Mouse (Mus musculus) hindbrain, postnatal 0 days (tissue): Measurements from ENCODE around the gene Nde1. TPM values are rescaled to one million over a fixed set of nuclear protein-coding genes. Genes with fewer than 3 reads are reported as not detected.

Experiments
- ATAC-seq: fragments of 200-750 bp; cut with Nextera tagmentation; 2 replicates; pipeline ENCODE4 v1.8.0; 2017; ENCODE audit warnings: mild to moderate bottlenecking, moderate TSS enrichment, moderate library complexity
- DNase-seq: peaks from one replicate; pipeline ENCODE4 v3.0.0-alpha.2; 2015; ENCODE audit warnings: low spot score
- H3K27ac ChIP-seq: fragments of 300-500 bp; sonication (generic); 2 replicates; pipeline ENCODE4 v1.5.1; 2014; ENCODE audit warnings: mild to moderate bottlenecking
- H3K27me3 ChIP-seq: fragments of 300-500 bp; sonication (generic); 2 replicates; pipeline ENCODE4 v1.6.1; 2014; ENCODE audit warnings: low read length, mixed read lengths; ENCODE audit not compliant: insufficient read depth
- H3K36me3 ChIP-seq: fragments of 300-500 bp; sonication (generic); 2 replicates; pipeline ENCODE4 v1.6.1; 2014; ENCODE audit warnings: low read length, mixed read lengths; ENCODE audit not compliant: insufficient read depth
- H3K4me1 ChIP-seq: fragments of 300-500 bp; sonication (generic); 2 replicates; pipeline ENCODE4 v1.6.1; 2014; ENCODE audit warnings: antibody characterized with exemption, low read length, mixed read lengths; ENCODE audit not compliant: insufficient read depth
- H3K4me2 ChIP-seq: fragments of 300-500 bp; sonication (generic); 2 replicates; pipeline ENCODE4 v1.6.1; 2014; ENCODE audit warnings: low read depth, mild to moderate bottlenecking, low read length, moderate library complexity, mixed read lengths
- H3K4me3 ChIP-seq: fragments of 300-500 bp; sonication (generic); 2 replicates; pipeline ENCODE4 v1.5.1; 2014; ENCODE audit warnings: low read length
- H3K9ac ChIP-seq: fragments of 300-500 bp; sonication (generic); replicated peaks from 2 replicates; pipeline ENCODE4 v1.6.1; 2014; ENCODE audit warnings: mild to moderate bottlenecking, low read length, moderate library complexity, mixed read lengths
- H3K9me3 ChIP-seq: fragments of 300-500 bp; sonication (generic); 2 replicates; pipeline ENCODE4 v1.6.1; 2016; ENCODE audit warnings: low read length, mixed read lengths
- CTCF ChIP-seq: IDR thresholded peaks from 2 replicates; pipeline ENCODE4 v1.5.1; 2016; ENCODE audit warnings: antibody characterized with exemption, control low read depth, low read depth
- WGBS: fragments of 180-500 bp; shearing (Covaris S2); extraction: QIAGEN DNeasy Blood & Tissue Kit; methylation state at CpG from one replicate; pipeline ENCODE4 v1.1.7; 2014; 5-methylcytosine and 5-hydroxymethylcytosine counted together
- polyA plus RNA-seq: library from polyadenylated mRNA; unstranded; fragments of >200 nt; fragmentation: Nextera tagmentation; extraction: Ambion mirVana; gene quantifications from 2 replicates; pipeline ENCODE4 v1.2.1, GENCODE M21; 2015
- total RNA-seq: library from RNA; depleted of rRNA; stranded (reverse); fragments of >200 nt; gene quantifications from 2 replicates; pipeline ENCODE4 v1.2.3, GENCODE M21; 2014

Gene Nde1
- total and polyA plus RNA-seq, 2 experiments from 2014 or later = 25.3 to 26.5 TPM

GRCm38 (mm10) chr16:14180163-14180733 lies 17.2 kb downstream of the Nde1 start:
- Histone ChIP-seq H3K36me3 (0 out of 2 replicates have a peak, but pooled peaks cover 3% of the 10 kb centered on the region), H3K27ac (no peak overlapping the region), H3K27me3 (no peaks in the 10 kb centered on the region), H3K4me3 (no peak overlapping the region), H3K9me3 (no peaks in the 10 kb centered on the region), H3K4me1 (no peaks in the 10 kb centered on the region), H3K9ac (no peak overlapping the region), H3K4me2 (no peak overlapping the region)
- WGBS = 84% methylated on average over 6 of the region's 6 CpGs
- no peak for TF ChIP-seq CTCF
- DNase-seq = no peak
- ATAC-seq = no peak

- H3K27ac ChIP-seq = no peak overlapping the region
- TF ChIP-seq CTCF = no peak
- H3K36me3 ChIP-seq = no peaks in the 10 kb centered on the region
- 80% methylated on average over 5 of the region's 5 CpGs for WGBS
- DNase-seq (no peak), ATAC-seq (no peak)
- H3K9me3 ChIP-seq = no peaks in the 10 kb centered on the region
- no peaks in the 10 kb centered on the region for H3K4me1 ChIP-seq
- H3K9ac ChIP-seq = no peak overlapping the region
- H3K4me2 ChIP-seq = no peak overlapping the region
- H3K4me3 ChIP-seq = no peak overlapping the region
- no peaks in the 10 kb centered on the region for H3K27me3 ChIP-seq
These were observed 19.3 kb downstream of the Nde1 start for GRCm38 (mm10) chr16:14182360-14182759.

GRCm38 (mm10) chr16:14183856-14184255 lies 20.8 kb downstream of the Nde1 start:
- WGBS = 67% methylated on average over 1 of the region's 1 CpGs
- H3K36me3 ChIP-seq = no peaks in the 10 kb centered on the region
- no peak overlapping the region for H3K9ac ChIP-seq
- peak; percentile 21 for DNase-seq
- peak; percentile 27; the same call in 1 of the 2 replicates for ATAC-seq
- H3K4me3 ChIP-seq = no peak overlapping the region
- TF ChIP-seq CTCF = no peak
- no peak overlapping the region for H3K4me2 ChIP-seq
- H3K27me3 ChIP-seq = no peaks in the 10 kb centered on the region
- H3K4me1 ChIP-seq = no peaks in the 10 kb centered on the region
- H3K9me3 ChIP-seq = no peaks in the 10 kb centered on the region
- no peak overlapping the region for H3K27ac ChIP-seq

GRCm38 (mm10) chr16:14185516-14185915 lies 22.4 kb downstream of the Nde1 start:
- no peak overlapping the region for H3K4me3 ChIP-seq
- no peaks in the 10 kb centered on the region for H3K27me3 ChIP-seq
- DNase-seq (no peak), ATAC-seq (no peak)
- H3K4me2 ChIP-seq = no peak overlapping the region
- H3K36me3 ChIP-seq = no peaks in the 10 kb centered on the region
- no peak overlapping the region for H3K27ac ChIP-seq
- no peak overlapping the region for H3K9ac ChIP-seq
- H3K4me1 ChIP-seq = no peaks in the 10 kb centered on the region
- WGBS = 88% methylated on average over 5 of the region's 5 CpGs
- H3K9me3 ChIP-seq = no peaks in the 10 kb centered on the region
- TF ChIP-seq CTCF = no peak

GRCm38 (mm10) chr16:14194164-14194950 lies 31.3 kb downstream of the Nde1 start:
- TF ChIP-seq CTCF = no peak
- no peak for DNase-seq
- no peaks in the 10 kb centered on the region for H3K9me3 ChIP-seq
- H3K4me1 ChIP-seq = no peaks in the 10 kb centered on the region
- no peaks in the 10 kb centered on the region; the same call in 1 of the 2 replicates for H3K36me3 ChIP-seq
- H3K27ac ChIP-seq = no peak overlapping the region
- ATAC-seq = no peak
- H3K4me3 ChIP-seq = no peak overlapping the region
- H3K27me3 ChIP-seq = no peaks in the 10 kb centered on the region
- 64% methylated on average over 9 of the region's 9 CpGs for WGBS
- no peak overlapping the region for H3K4me2 ChIP-seq
- H3K9ac ChIP-seq = no peak overlapping the region

- Histone ChIP-seq H3K4me2 (no peak overlapping the region), H3K27ac (no peak overlapping the region), H3K9ac (no peak overlapping the region), H3K4me3 (no peak overlapping the region), H3K27me3 (no peaks in the 10 kb centered on the region), H3K9me3 (no peaks in the 10 kb centered on the region), H3K4me1 (no peaks in the 10 kb centered on the region), H3K36me3 (no peaks in the 10 kb centered on the region; the same call in 1 of the 2 replicates)
- peak; percentile 69 for TF ChIP-seq CTCF
- 36% methylated on average over 1 of the region's 1 CpGs for WGBS
- peak; percentile 38; the same call in 1 of the 2 replicates for ATAC-seq
- peak; percentile 70 for DNase-seq
These were observed 32.4 kb downstream of the Nde1 start for GRCm38 (mm10) chr16:14195427-14195826.

GRCm38 (mm10) chr16:14198798-14199197 lies 35.7 kb downstream of the Nde1 start:
- no peak for ATAC-seq
- whole genome bisulfite sequencing = 82% methylated on average over 4 of the region's 4 CpGs

More at GRCm38 (mm10) chr16:14198798-14199197, 35.7 kb downstream of the Nde1 start:
- no peaks in the 10 kb centered on the region for H3K4me1 ChIP-seq
- H3K4me2 ChIP-seq = no peak overlapping the region
- H3K9ac ChIP-seq = no peak overlapping the region
- H3K27me3 ChIP-seq = no peaks in the 10 kb centered on the region
- no peaks in the 10 kb centered on the region for H3K9me3 ChIP-seq
- no peak overlapping the region for H3K4me3 ChIP-seq
- TF ChIP-seq CTCF = 0 out of 2 replicates have a peak, but pooled peaks have one; percentile 3
- no peak for DNase-seq
- no peaks in the 10 kb centered on the region for H3K36me3 ChIP-seq
- H3K27ac ChIP-seq = no peak overlapping the region
